Mouse (Mus musculus) left cerebral cortex, postnatal 36 days (tissue): Measurements from ENCODE around the gene Gfral. TPM values are rescaled to one million over a fixed set of nuclear protein-coding genes. Genes with fewer than 3 reads are reported as not detected.

Experiments used
- DNase-seq, 2 experiments: peaks; one replicate each; pipeline ENCODE4 v3.0.0; 2021 to 2022; ENCODE audit warnings: low spot score in 2 of 2, mixed read lengths in 1 of 2
- intact Hi-C: fragments of 180-260 bp; cut with DNase I; formaldehyde crosslinking; loops from one replicate; pipeline ENCODE4 v1.15.1; 2025
- total RNA-seq, 2 experiments: library from RNA; stranded (reverse); gene quantifications; 2 replicates each; pipeline ENCODE4 v1.2.3; 2021

Gfral gene
- total RNA-seq, 2 experiments from 2014 or later, result not detected

DNA sequence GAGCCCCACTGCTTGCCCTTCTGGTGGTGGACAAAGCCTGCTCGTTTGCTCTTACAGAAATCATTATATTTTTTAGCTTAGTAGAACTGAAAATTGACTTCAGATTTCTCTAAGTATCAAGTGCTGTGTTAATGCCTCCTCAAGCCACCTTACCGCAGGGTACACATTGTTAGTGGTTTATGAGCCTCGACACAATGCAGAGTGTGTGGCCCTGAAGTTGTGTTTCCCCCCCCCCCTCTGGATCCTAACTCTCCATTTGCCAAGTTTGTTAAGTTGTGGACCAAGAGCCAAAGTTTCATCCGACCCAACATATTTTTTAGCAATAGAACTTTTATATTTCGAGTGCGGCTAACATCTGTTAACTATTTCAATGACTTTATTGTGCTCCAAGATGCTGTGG is 79.4 kb downstream of the Gfral start:
- intact Hi-C loops, result no loop called here
- no peak for DNase-seq

DNA sequence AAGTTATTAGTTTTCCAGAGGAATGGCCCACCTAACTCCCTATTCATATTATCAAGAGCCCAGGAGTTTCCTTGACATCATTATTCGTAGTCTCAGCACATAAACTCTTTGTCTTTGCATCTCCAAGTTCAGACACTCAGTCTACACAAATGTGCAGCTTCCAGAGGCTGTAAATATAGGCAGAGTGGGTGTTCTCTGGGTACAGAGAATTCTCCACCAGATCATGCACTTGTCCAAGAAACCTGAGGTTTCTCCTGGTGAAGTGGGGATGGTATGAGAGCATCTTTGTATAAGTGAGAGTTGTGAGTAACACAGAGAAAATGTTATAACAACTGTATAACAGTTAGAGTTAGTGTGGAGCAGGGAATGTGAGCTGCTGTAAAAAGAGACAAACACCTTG is 84.1 kb downstream of the Gfral start:
- intact Hi-C loops, result loop anchor here (10.0 kb wide), 1 partner anchor 105 kb away; no protein-coding TSS in a partner anchor
- DNase-seq, result no peak

DNA sequence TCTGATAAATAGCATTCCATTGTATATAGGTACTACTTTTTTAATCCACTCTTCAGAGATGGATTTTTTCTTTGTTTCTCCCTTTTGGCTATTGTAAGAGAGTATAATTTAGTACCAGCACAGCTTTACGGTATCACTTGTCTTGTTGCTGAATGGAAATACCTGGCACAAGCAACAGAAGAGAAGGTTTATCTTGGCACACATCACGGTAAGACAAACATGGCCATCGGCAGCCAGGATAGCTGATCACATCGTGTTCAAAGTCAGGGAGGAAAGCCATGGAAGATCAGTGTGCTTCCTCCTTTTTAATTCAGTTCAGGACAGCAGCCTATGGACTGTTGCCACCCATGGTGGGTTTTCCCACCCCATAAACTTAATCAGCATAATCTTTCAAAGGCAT is 89.2 kb downstream of the Gfral start:
- no peak for DNase-seq
- intact Hi-C loops, result loop anchor here (10.0 kb wide), 1 partner anchor 111 kb away; no protein-coding TSS in a partner anchor

DNA sequence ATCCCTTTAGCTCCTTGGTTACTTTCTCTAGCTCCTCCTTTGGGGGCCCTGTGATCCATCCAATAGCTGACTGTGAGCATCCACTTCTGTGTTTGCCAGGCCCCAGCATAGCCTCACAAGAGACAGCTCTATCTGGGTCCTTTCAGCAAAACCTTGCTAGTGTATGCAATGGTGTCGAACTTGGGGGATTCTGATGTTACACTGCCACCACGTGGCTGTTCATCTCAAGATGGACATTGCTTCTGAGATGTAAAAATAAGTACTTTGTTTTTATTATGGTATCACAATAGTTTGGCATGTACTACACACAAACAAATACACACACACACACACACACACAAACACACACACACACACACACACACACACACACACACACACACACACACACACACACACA is 90.6 kb downstream of the Gfral start:
- intact Hi-C loops, result loop anchor here (1.0 to 10.0 kb wide), 2 partner anchors 112 to 361 kb away; no protein-coding TSS in a partner anchor
- peak; percentile 40 to 47 for DNase-seq

Other genes with a start within 250 kb of the Gfral start
- gene Hmgcll1, start 198.8 kb downstream of the Gfral start, total RNA-seq, result 10 to 100 TPM; 16.9 to 18.6 TPM
- 1 to 10 TPM; 2.0 to 2.9 TPM for gene Hcrtr2, start 110.2 kb upstream of the Gfral start, total RNA-seq